Mouse (Mus musculus): ENCODE measurements around the gene Adcy1.

GRCm38 (mm10) chr11:7085184-7085583 is 21.9 kb downstream of the Adcy1 start:
- TF ChIP-seq CTCF (IDR thresholded peaks at IDR 0.05; ENCODE audit: low read depth, low read length) (no peak), POLR2A (IDR thresholded peaks at IDR 0.05; ENCODE audit: borderline replicate concordance, low read depth, low read length) (no peak)

Data from bone marrow macrophage, adult 2 months (primary cell).